Mouse (Mus musculus) heart, adult 2 months (tissue): ENCODE data around the gene Slc25a38.
"Not testable (repeated sequence)": the region's sequence is repeated elsewhere in the genome, so short reads cannot be mapped to it uniquely, and the experiment has no call there.

Experiments used
- CTCF ChIP-seq: fragments of 200-600 bp; IDR thresholded peaks from 2 replicates; pipeline ENCODE4 v1.8.1; 2022; ENCODE audit warnings: antibody characterized with exemption, mild to moderate bottlenecking, moderate library complexity
- EP300 ChIP-seq: fragments of 200-500 bp; IDR thresholded peaks from 2 replicates; pipeline ENCODE4 v1.6.1; 2011; ENCODE audit warnings: low read depth, low read length, control low read depth; ENCODE audit not compliant: insufficient read depth
- POLR2A ChIP-seq: fragments of 200-500 bp; IDR thresholded peaks from 2 replicates; pipeline ENCODE4 v1.6.1; 2011; ENCODE audit warnings: mild to moderate bottlenecking, low read depth, low read length, control low read depth; ENCODE audit not compliant: insufficient read depth

GRCm38 (mm10) chr9:120108953-120109352 is 1.2 kb upstream of the Slc25a38 start:
- not testable (repeated sequence) for TF ChIP-seq POLR2A, CTCF, EP300
